Mouse (Mus musculus): ENCODE measurements around the gene Hemgn.

GRCm38 (mm10) chr4:46457186-46457585, 43.9 kb upstream of the Hemgn start:
- no peak for TF ChIP-seq EP300 (IDR thresholded peaks at IDR 0.05; ENCODE audit: low read depth)
- TF ChIP-seq CTCF (IDR thresholded peaks at IDR 0.05; ENCODE audit: low read depth): no peak
